Mouse (Mus musculus): ENCODE measurements around the gene Arid5b. TPM values are rescaled to one million over a fixed set of nuclear protein-coding genes. Genes with fewer than 3 reads are reported as not detected.

Gene Arid5b
- polyA plus RNA-seq, 1 experiment from 2014 or later = 42.1 TPM

- no peak for ATAC-seq (ENCODE audit: insufficient number of reproducible peaks, low FRiP score, low TSS enrichment, low read depth)
- no peak overlapping the region for H3K4me3 ChIP-seq (ENCODE audit: low read depth, low read length)
- H3K36me3 ChIP-seq (ENCODE audit: control insufficient read depth, insufficient read depth, low read length) = no peaks in the 10 kb centered on the region
- no peak overlapping the region for H3K27ac ChIP-seq (replicated peaks; ENCODE audit: low read depth, low read length)
- H3K27me3 ChIP-seq (ENCODE audit: control insufficient read depth, insufficient read depth, low read length) = no peaks in the 10 kb centered on the region
- 87% methylated on average over 12 of the region's 12 CpGs for WGBS
- no peak for DNase-seq (ENCODE audit: low spot score)
- H3K9ac ChIP-seq (ENCODE audit: low read length) = no peak overlapping the region
- H3K9me3 ChIP-seq (ENCODE audit: control insufficient read depth, low read length) = no peaks in the 10 kb centered on the region
- no peak overlapping the region for H3K4me2 ChIP-seq (ENCODE audit: low read depth, severe bottlenecking)
- no peaks in the 10 kb centered on the region for H3K4me1 ChIP-seq (ENCODE audit: control insufficient read depth, insufficient read depth, low read length)
Measured at GRCm38 (mm10) chr10:68074291-68074690, 204.2 kb downstream of the Arid5b start.

- Histone ChIP-seq H3K4me3 (ENCODE audit: low read depth, low read length) (no peak overlapping the region), H3K36me3 (ENCODE audit: control insufficient read depth, insufficient read depth, low read length) (no peaks in the 10 kb centered on the region), H3K9me3 (ENCODE audit: control insufficient read depth, low read length) (no peaks in the 10 kb centered on the region), H3K9ac (ENCODE audit: low read length) (no peak overlapping the region), H3K4me2 (ENCODE audit: low read depth, severe bottlenecking) (no peak overlapping the region), H3K4me1 (ENCODE audit: control insufficient read depth, insufficient read depth, low read length) (no peaks in the 10 kb centered on the region), H3K27me3 (ENCODE audit: control insufficient read depth, insufficient read depth, low read length) (no peaks in the 10 kb centered on the region), H3K27ac (replicated peaks; ENCODE audit: low read depth, low read length) (no peak overlapping the region)
- no peak for ATAC-seq (ENCODE audit: insufficient number of reproducible peaks, low FRiP score, low TSS enrichment, low read depth)
- DNase-seq (ENCODE audit: low spot score) = no peak
- WGBS = 93% methylated on average over 4 of the region's 4 CpGs
Measured at GRCm38 (mm10) chr10:68072626-68073025, 205.9 kb downstream of the Arid5b start.

- WGBS = 81% methylated on average over 7 of the region's 7 CpGs
- H3K4me2 ChIP-seq (ENCODE audit: low read depth, severe bottlenecking) = no peak overlapping the region
Measured at GRCm38 (mm10) chr10:68071041-68071440, 207.5 kb downstream of the Arid5b start.

GRCm38 (mm10) chr10:68068426-68068825, 210.1 kb downstream of the Arid5b start:
- Histone ChIP-seq H3K27me3 (ENCODE audit: control insufficient read depth, insufficient read depth, low read length) (no peaks in the 10 kb centered on the region), H3K4me1 (ENCODE audit: control insufficient read depth, insufficient read depth, low read length) (no peaks in the 10 kb centered on the region), H3K4me2 (ENCODE audit: low read depth, severe bottlenecking) (no peak overlapping the region), H3K9ac (ENCODE audit: low read length) (no peak overlapping the region), H3K4me3 (ENCODE audit: low read depth, low read length) (no peak overlapping the region), H3K36me3 (ENCODE audit: control insufficient read depth, insufficient read depth, low read length) (no peaks in the 10 kb centered on the region), H3K9me3 (ENCODE audit: control insufficient read depth, low read length) (no peaks in the 10 kb centered on the region), H3K27ac (replicated peaks; ENCODE audit: low read depth, low read length) (no peak overlapping the region)
- 87% methylated on average over 8 of the region's 8 CpGs for WGBS
- ATAC-seq (ENCODE audit: insufficient number of reproducible peaks, low FRiP score, low TSS enrichment, low read depth) (no peak), DNase-seq (ENCODE audit: low spot score) (no peak)

More at GRCm38 (mm10) chr10:68071041-68071440, 207.5 kb downstream of the Arid5b start:
- no peaks in the 10 kb centered on the region for H3K27me3 ChIP-seq (ENCODE audit: control insufficient read depth, insufficient read depth, low read length)
- no peak for DNase-seq (ENCODE audit: low spot score)
- H3K27ac ChIP-seq (replicated peaks; ENCODE audit: low read depth, low read length) = no peak overlapping the region
- no peak overlapping the region for H3K9ac ChIP-seq (ENCODE audit: low read length)
- H3K9me3 ChIP-seq (ENCODE audit: control insufficient read depth, low read length) = no peaks in the 10 kb centered on the region
- ATAC-seq (ENCODE audit: insufficient number of reproducible peaks, low FRiP score, low TSS enrichment, low read depth) = no peak
- H3K4me1 ChIP-seq (ENCODE audit: control insufficient read depth, insufficient read depth, low read length) = no peaks in the 10 kb centered on the region
- H3K4me3 ChIP-seq (ENCODE audit: low read depth, low read length) = no peak overlapping the region
- no peaks in the 10 kb centered on the region for H3K36me3 ChIP-seq (ENCODE audit: control insufficient read depth, insufficient read depth, low read length)

GRCm38 (mm10) chr10:68067961-68068360, 210.6 kb downstream of the Arid5b start:
- no peak overlapping the region for H3K27ac ChIP-seq (replicated peaks; ENCODE audit: low read depth, low read length)
- H3K27me3 ChIP-seq (ENCODE audit: control insufficient read depth, insufficient read depth, low read length) = no peaks in the 10 kb centered on the region
- H3K36me3 ChIP-seq (ENCODE audit: control insufficient read depth, insufficient read depth, low read length) = no peaks in the 10 kb centered on the region
- no peak overlapping the region for H3K9ac ChIP-seq (ENCODE audit: low read length)
- H3K4me1 ChIP-seq (ENCODE audit: control insufficient read depth, insufficient read depth, low read length) = no peaks in the 10 kb centered on the region
- 88% methylated on average over 5 of the region's 5 CpGs for WGBS
- no peak overlapping the region for H3K4me2 ChIP-seq (ENCODE audit: low read depth, severe bottlenecking)
- ATAC-seq (ENCODE audit: insufficient number of reproducible peaks, low FRiP score, low TSS enrichment, low read depth) (no peak), DNase-seq (ENCODE audit: low spot score) (no peak)
- H3K9me3 ChIP-seq (ENCODE audit: control insufficient read depth, low read length) = no peaks in the 10 kb centered on the region
- H3K4me3 ChIP-seq (ENCODE audit: low read depth, low read length) = no peak overlapping the region

GRCm38 (mm10) chr10:68066173-68066572, 212.4 kb downstream of the Arid5b start:
- ATAC-seq (ENCODE audit: insufficient number of reproducible peaks, low FRiP score, low TSS enrichment, low read depth) (no peak), DNase-seq (ENCODE audit: low spot score) (no peak)
- Histone ChIP-seq H3K36me3 (ENCODE audit: control insufficient read depth, insufficient read depth, low read length) (no peaks in the 10 kb centered on the region), H3K4me1 (ENCODE audit: control insufficient read depth, insufficient read depth, low read length) (no peaks in the 10 kb centered on the region), H3K27ac (replicated peaks; ENCODE audit: low read depth, low read length) (no peak overlapping the region), H3K4me2 (ENCODE audit: low read depth, severe bottlenecking) (no peak overlapping the region), H3K4me3 (ENCODE audit: low read depth, low read length) (no peak overlapping the region), H3K9ac (ENCODE audit: low read length) (no peak overlapping the region), H3K9me3 (ENCODE audit: control insufficient read depth, low read length) (no peaks in the 10 kb centered on the region), H3K27me3 (ENCODE audit: control insufficient read depth, insufficient read depth, low read length) (no peaks in the 10 kb centered on the region)
- 90% methylated on average over 5 of the region's 5 CpGs for WGBS

GRCm38 (mm10) chr10:68064571-68064970, 214.0 kb downstream of the Arid5b start:
- ATAC-seq (ENCODE audit: insufficient number of reproducible peaks, low FRiP score, low TSS enrichment, low read depth) (no peak), DNase-seq (ENCODE audit: low spot score) (no peak)
- no peaks in the 10 kb centered on the region for H3K4me1 ChIP-seq (ENCODE audit: control insufficient read depth, insufficient read depth, low read length)
- WGBS = 92% methylated on average over 10 of the region's 10 CpGs
- no peak overlapping the region for H3K27ac ChIP-seq (replicated peaks; ENCODE audit: low read depth, low read length)
- no peak overlapping the region for H3K9ac ChIP-seq (ENCODE audit: low read length)
- no peak overlapping the region for H3K4me2 ChIP-seq (ENCODE audit: low read depth, severe bottlenecking)
- H3K27me3 ChIP-seq (ENCODE audit: control insufficient read depth, insufficient read depth, low read length) = no peaks in the 10 kb centered on the region
- H3K9me3 ChIP-seq (ENCODE audit: control insufficient read depth, low read length) = no peaks in the 10 kb centered on the region
- H3K36me3 ChIP-seq (ENCODE audit: control insufficient read depth, insufficient read depth, low read length) = no peaks in the 10 kb centered on the region
- no peak overlapping the region for H3K4me3 ChIP-seq (ENCODE audit: low read depth, low read length)

- no peaks in the 10 kb centered on the region for H3K36me3 ChIP-seq (ENCODE audit: control insufficient read depth, insufficient read depth, low read length)
- H3K27me3 ChIP-seq (ENCODE audit: control insufficient read depth, insufficient read depth, low read length) = no peaks in the 10 kb centered on the region
- H3K9ac ChIP-seq (ENCODE audit: low read length) = no peak overlapping the region
- H3K4me2 ChIP-seq (ENCODE audit: low read depth, severe bottlenecking) = no peak overlapping the region
- H3K9me3 ChIP-seq (ENCODE audit: control insufficient read depth, low read length) = no peaks in the 10 kb centered on the region
- no peak for DNase-seq (ENCODE audit: low spot score)
- no peak overlapping the region for H3K27ac ChIP-seq (replicated peaks; ENCODE audit: low read depth, low read length)
- H3K4me3 ChIP-seq (ENCODE audit: low read depth, low read length) = no peak overlapping the region
- H3K4me1 ChIP-seq (ENCODE audit: control insufficient read depth, insufficient read depth, low read length) = no peaks in the 10 kb centered on the region
- WGBS = 73% methylated on average over 8 of the region's 8 CpGs
- ATAC-seq (ENCODE audit: insufficient number of reproducible peaks, low FRiP score, low TSS enrichment, low read depth) = no peak
Measured at GRCm38 (mm10) chr10:68063806-68064545, 214.6 kb downstream of the Arid5b start.

GRCm38 (mm10) chr10:68061249-68061615, 217.3 kb downstream of the Arid5b start:
- H3K4me1 ChIP-seq (ENCODE audit: control insufficient read depth, insufficient read depth, low read length) = no peaks in the 10 kb centered on the region
- H3K4me3 ChIP-seq (ENCODE audit: low read depth, low read length) = no peak overlapping the region
- no peak overlapping the region for H3K9ac ChIP-seq (ENCODE audit: low read length)
- H3K27me3 ChIP-seq (ENCODE audit: control insufficient read depth, insufficient read depth, low read length) = no peaks in the 10 kb centered on the region
- H3K36me3 ChIP-seq (ENCODE audit: control insufficient read depth, insufficient read depth, low read length) = no peaks in the 10 kb centered on the region
- no peak overlapping the region for H3K27ac ChIP-seq (replicated peaks; ENCODE audit: low read depth, low read length)
- no peaks in the 10 kb centered on the region for H3K9me3 ChIP-seq (ENCODE audit: control insufficient read depth, low read length)
- DNase-seq (ENCODE audit: low spot score) = no peak
- 50% methylated on average over 8 of the region's 8 CpGs for WGBS
- ATAC-seq (ENCODE audit: insufficient number of reproducible peaks, low FRiP score, low TSS enrichment, low read depth) = no peak
- no peak overlapping the region for H3K4me2 ChIP-seq (ENCODE audit: low read depth, severe bottlenecking)
